Mouse (Mus musculus) yolk sac, embryonic 10.5 days (tissue): ENCODE data around the gene Il2rb.

Experiments
- DNase-seq: peaks from one replicate; pipeline ENCODE4 v3.0.0-alpha.2; 2017; ENCODE audit warnings: low spot score

The Il2rb gene

DNA sequence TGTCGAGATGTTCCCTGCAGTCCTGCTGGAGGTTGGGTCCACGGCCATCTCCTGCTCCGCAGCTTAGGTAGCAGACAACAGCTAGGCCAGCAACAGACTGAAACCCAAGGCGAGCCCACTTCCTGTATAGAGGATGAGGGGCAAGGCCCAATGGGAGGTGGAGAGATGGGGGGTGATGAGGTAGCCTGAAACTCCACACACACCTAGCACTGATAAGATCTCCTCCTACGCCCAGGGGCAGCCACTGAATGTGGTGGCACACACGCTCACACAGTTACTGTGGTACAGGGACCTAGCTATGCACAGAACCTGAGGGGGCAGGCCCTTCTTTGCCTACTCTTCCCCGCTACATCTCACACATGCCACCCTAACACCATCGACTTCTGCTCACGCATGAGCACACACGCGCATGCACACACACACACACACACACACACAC, at the start of gene Il2rb:
Il2rb (minus strand) TSS at position 304 of the 439 bp plus-strand sequence.
- no peak for DNase-seq

GRCm38 (mm10) chr15:78544561-78545001, 49.5 kb upstream of the Il2rb start, which contains the start of gene Sstr3:
Sstr3 (minus strand) TSS chr15:78544685.
- no peak for DNase-seq

GRCm38 (mm10) chr15:78544041-78544440, 49.0 kb upstream of the Il2rb start:
- no peak for DNase-seq

- DNase-seq: no peak
Observed at GRCm38 (mm10) chr15:78542767-78543303, 47.8 kb upstream of the Il2rb start.

DNA sequence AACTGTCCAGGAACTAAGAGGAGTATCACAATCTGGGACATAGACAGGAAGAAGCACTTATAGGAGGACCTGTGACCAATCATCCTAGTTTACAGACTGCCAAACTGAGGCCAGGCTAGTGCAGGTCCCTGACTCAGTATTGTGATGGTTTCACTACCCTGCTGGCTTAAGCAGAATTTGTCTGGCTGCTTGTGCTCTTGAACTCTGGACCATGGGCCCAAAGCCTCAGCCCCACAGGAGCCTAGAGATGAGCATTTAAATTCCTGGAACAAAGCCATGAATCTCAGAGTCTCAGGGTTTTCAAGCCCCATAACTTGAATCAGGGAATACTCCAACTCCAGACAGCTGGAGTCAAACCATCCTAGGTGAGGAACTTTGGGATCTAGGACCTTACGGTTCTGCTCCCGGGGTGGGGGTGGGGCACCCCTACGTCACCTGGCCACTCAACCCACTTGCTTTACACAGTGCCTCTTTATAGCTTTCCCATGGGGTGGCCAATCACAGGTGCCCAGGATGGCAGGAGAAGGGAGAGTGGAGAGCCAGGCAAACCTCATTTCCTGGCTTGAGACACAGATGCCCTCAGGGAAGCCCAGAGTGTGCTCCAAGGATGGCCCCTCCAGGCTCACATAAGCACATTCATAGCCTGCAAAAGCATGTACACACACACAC, 47.2 kb upstream of the Il2rb start:
- no peak for DNase-seq

DNA sequence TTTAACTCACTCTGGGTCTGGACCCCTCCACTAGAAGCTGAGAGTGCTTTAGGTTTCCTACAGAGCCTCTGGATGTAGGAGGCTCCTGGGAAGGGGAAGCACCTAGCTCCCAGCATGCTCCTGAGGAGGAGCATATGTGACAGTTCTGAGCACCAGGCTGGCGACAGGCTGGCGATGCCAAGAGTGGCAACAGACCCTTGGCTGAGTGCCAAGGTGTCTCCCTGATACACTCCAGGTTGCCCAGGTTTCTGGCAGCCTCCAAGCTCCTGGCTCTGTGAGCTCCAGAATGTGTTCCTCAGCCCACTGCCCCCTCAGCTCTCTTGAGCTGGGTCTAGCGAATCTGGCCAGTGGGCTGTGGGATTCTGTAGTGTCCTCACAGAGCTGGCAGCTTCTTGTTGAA, 46.5 kb upstream of the Il2rb start:
- DNase-seq: no peak

DNA sequence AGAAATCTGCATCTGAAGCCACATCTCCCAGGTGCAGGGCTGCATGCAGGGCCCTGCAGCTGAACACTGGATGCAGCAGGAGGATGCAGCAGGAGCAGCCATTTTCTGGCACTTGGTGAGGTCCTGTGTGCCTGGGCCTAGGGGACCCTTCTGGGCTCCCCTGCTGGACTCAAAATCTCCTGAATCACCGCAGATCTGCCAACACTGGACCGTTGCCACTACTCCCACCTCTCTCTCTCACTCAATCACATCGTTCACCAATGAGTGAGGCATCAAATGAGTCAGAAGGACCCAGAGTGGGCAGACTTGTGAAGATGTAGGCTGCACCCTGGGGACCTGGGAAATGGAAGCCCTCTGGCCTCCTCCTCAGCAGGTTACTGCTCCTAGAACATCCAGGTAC, 46.0 kb upstream of the Il2rb start:
- DNase-seq: no peak

GRCm38 (mm10) chr15:78535723-78536421, 40.8 kb upstream of the Il2rb start:
- DNase-seq: no peak

- DNase-seq: no peak
Observed at GRCm38 (mm10) chr15:78533346-78533835, 38.3 kb upstream of the Il2rb start.

- DNase-seq: peak; percentile 62
Observed at GRCm38 (mm10) chr15:78532566-78533345, 37.7 kb upstream of the Il2rb start.

GRCm38 (mm10) chr15:78531901-78532469, 36.9 kb upstream of the Il2rb start:
- DNase-seq: peak; percentile 93

DNA sequence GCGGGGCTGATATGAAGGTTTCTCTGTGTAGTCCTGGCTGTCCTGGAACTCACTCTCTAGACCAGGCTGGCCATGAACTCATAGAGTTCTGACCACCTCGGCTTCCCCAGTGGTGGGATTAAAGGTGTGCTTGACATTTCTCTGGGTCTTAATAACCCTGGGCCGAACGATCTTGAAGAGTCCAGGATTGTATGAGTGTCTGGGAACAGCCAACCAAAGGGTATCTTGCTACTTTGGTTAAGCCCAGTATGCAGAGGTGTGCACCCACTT, 36.3 kb upstream of the Il2rb start:
- DNase-seq: no peak

- no peak for DNase-seq
Observed at GRCm38 (mm10) chr15:78530671-78531450, 35.8 kb upstream of the Il2rb start, which contains the start of gene C1qtnf6. C1qtnf6 (minus strand) TSS chr15:78531416.

DNA sequence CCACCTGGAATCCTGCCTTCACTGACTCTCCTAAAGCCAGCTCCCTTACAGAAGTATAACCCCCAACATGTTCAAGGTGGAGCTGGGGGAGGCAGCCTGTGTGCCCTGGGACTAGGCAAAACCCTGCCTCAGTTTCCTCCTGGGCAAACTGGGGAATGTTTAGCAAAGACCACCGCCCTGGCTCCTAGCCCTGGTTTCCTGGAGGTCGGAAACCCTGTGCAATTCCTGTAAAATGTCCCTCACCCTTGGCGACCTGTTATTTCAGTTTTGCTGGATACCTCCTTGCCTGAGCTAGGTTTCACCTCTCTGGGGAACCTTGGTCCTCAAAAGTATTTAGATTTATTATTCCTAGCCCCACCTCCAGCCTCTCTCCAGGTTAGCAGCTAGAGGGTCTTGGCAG, 35.1 kb upstream of the Il2rb start:
- DNase-seq: no peak

DNA sequence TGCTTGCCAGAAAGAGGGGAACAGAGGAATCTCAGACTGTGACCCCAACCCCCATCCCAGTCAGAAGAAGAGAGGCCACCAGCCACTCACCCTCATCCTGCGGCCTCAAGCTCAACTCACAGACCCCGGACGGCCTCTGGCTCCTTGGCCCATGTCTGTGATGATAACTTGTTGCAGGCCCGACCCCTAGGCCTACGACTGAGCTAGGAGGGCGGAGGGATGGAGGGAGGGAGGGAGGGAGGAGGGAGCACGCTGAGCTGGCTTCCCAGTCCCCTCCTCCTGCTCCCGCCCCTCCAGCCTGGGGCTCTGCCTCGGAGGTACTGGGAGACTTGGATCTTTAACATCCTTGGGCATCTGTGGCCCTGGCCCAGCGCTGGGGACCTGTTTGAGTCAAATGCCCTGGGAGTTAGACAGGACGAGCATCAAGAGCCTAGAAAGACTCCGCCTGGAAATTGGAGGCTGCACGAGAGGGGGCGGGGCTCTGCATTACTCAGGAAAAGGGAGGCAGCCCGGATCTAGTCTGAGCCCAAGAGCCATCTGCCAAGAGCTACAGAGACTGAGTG, 34.4 kb upstream of the Il2rb start:
- peak; percentile 74 for DNase-seq

GRCm38 (mm10) chr15:78528726-78529411, 33.8 kb upstream of the Il2rb start:
- DNase-seq: peak; percentile 17

DNA sequence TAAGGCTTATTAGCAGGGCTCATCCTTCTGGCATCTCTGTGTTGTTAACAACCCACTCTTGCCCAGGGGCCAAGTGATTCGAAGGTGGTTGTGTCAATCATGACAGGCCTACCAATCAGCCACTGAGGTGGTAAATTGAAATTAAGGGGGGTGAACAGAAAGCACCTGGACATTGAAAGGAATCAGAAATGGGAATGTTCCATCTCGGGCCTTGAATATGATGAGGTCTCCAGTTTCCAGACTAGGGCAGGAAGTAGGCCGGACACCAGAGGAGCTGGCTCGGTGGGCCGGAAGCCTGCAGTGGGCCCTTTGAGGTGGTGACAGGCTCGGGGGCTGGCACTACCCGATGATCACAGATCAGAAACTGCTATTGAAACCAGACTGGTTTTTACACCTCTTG, 32.9 kb upstream of the Il2rb start:
- no peak for DNase-seq

DNA sequence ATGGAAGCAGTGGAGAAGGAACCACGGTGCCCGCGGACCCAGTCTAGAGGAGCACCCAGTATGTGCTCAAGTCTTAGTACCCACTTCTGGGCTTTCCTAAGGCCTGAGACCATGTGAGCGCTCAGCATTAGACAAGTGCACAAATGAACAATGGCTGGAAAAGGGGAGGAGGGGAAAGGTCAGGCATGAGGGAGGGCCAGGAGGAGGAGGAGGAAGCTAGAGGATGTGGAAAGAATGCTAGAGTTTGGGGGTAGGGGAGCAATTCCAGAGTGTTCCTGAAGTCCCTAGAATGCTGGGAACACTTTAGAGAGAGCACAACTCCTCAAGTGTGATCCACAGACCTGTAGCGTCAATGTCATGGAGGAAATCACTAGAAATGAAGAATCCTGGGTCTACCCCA, 29.1 kb upstream of the Il2rb start:
- no peak for DNase-seq

GRCm38 (mm10) chr15:78521892-78522291, 26.8 kb upstream of the Il2rb start:
- no peak for DNase-seq

GRCm38 (mm10) chr15:78521331-78521730, 26.3 kb upstream of the Il2rb start:
- DNase-seq: no peak
